Mouse (Mus musculus): ENCODE data around the gene 2410004B18Rik. TPM values are rescaled to one million over a fixed set of nuclear protein-coding genes. Genes with fewer than 3 reads are reported as not detected.

The 2410004B18Rik gene
- polyA plus RNA-seq (2014; fragmentation: Illumina TruSeq; extraction: RNeasy Lipid Tissue Mini Kit (QIAGEN cat#74804); ENCODE audit: low replicate concordance) = 72.7 TPM

GRCm38 (mm10) chr3:145937505-145938404, at the start of gene 2410004B18Rik:
Gene 2410004B18Rik, plus strand, starts transcription at chr3:145938014.

DNA sequence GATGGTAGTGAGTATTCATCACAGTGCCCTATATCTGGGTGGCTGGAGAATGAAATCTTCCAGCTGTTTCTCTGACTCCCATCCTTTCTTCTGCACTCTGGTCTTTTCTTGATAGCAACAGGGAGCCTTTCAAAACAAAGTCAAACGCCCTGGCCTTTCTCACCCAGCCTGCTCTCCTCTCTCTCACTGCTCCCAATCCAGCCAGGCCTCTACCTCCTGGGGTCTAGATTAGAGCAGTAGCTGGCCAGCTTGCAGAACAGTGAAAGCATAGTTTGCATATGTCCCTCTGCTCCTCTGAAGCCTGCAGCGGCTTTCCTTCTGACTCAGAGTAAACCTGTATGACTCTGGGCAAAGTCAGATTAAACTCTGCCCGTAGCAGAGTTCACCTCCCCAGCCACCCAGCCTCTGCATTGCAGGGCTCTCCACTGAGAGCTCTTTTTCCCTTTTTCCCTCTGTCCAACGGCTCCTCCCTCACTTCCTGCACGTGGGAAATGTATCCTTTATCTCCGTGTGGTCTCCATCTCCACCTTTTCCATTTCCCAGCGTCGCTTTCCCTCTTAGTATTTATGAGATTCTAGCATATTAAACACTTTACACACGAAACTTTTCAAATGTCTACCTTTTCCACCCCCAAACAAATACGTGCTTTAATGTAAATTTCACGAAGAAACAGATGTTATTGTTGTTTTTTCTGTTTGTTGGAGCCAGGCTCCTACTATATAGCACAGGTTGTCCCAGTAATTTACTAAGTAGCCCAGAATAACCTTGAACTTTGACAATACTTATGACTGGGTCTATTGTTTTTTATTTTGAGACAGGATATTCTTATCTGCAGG, 15.6 kb upstream of the 2410004B18Rik start, which contains the start of gene Bcl10:
Bcl10 (plus strand) TSS at position 786 of the 836 bp plus-strand sequence.

DNA sequence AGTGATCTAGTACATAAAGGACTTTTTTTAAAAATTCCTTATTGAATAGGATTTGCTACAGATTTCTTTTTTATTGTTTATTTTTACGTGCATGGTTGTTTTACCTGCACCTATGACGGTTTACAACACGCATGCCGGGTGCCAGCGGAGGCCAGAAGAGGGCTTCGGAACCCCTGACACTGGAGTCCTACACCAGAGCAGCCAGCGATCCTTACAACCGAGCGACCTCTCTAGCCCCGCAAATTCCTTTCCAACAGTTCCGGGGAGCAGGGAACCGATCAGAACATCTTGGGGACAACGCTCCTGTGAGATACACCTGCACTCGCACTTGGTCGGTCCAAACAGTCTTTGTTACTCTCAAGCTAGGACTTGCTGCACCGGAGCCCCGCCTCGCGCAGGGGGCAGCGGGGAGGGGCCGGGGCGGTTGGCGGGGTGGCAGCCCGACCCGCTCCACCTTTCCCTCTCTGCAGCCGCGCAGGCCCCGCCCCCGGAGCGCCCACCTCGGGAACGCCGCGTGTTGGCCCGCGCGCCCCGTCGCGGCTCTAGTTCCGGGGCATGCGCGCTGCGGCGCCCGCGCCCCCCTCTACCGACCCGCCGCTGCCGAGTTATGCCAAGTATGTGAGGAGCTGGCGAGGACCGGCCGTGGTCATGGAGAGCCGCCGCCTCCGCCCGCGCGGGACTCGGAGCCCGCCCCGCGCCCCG, 49.6 kb downstream of the 2410004B18Rik start, which contains the start of gene Syde2:
Syde2 (plus strand) TSS at position 603 of the 702 bp plus-strand sequence.

Other genes with a start within 250 kb of the 2410004B18Rik start
- gene Ddah1, start 179.3 kb upstream of the 2410004B18Rik start, polyA plus RNA-seq (2014; fragmentation: Illumina TruSeq; extraction: RNeasy Lipid Tissue Mini Kit (QIAGEN cat#74804); ENCODE audit: low replicate concordance) = 1.6 TPM
- 18.7 TPM for gene Bcl10, start 15.2 kb upstream of the 2410004B18Rik start, polyA plus RNA-seq (2014; fragmentation: Illumina TruSeq; extraction: RNeasy Lipid Tissue Mini Kit (QIAGEN cat#74804); ENCODE audit: low replicate concordance)
- 10.6 TPM for gene Syde2, start 49.9 kb downstream of the 2410004B18Rik start, polyA plus RNA-seq (2014; fragmentation: Illumina TruSeq; extraction: RNeasy Lipid Tissue Mini Kit (QIAGEN cat#74804); ENCODE audit: low replicate concordance)
- not detected for gene Wdr63, start 170.1 kb downstream of the 2410004B18Rik start, polyA plus RNA-seq (2014; fragmentation: Illumina TruSeq; extraction: RNeasy Lipid Tissue Mini Kit (QIAGEN cat#74804); ENCODE audit: low replicate concordance)
- 11.6 TPM for gene Mcoln3, start 179.4 kb downstream of the 2410004B18Rik start, polyA plus RNA-seq (2014; fragmentation: Illumina TruSeq; extraction: RNeasy Lipid Tissue Mini Kit (QIAGEN cat#74804); ENCODE audit: low replicate concordance)
- gene Mcoln2, start 211.8 kb downstream of the 2410004B18Rik start, polyA plus RNA-seq (2014; fragmentation: Illumina TruSeq; extraction: RNeasy Lipid Tissue Mini Kit (QIAGEN cat#74804); ENCODE audit: low replicate concordance) = 41.8 TPM